Mouse (Mus musculus) heart, adult 2 months (tissue): ENCODE results near the gene Klb. TPM values are rescaled to one million over a fixed set of nuclear protein-coding genes. Genes with fewer than 3 reads are reported as not detected.

Experiments used
- DNase-seq, 2 experiments: peaks; one replicate each; pipeline ENCODE4 v3.0.0; 2021
- H3K27ac ChIP-seq: fragments of 200-600 bp; 2 replicates; pipeline ENCODE4 v1.8.1; 2022
- H3K27me3 ChIP-seq: fragments of 200-500 bp; 2 replicates; pipeline ENCODE4 v1.6.1; 2012; ENCODE audit warnings: mild to moderate bottlenecking, low read length, inconsistent platforms, mixed read lengths; ENCODE audit not compliant: control insufficient read depth, insufficient read depth
- H3K36me3 ChIP-seq: fragments of 200-500 bp; 2 replicates; pipeline ENCODE4 v1.6.1; 2012; ENCODE audit warnings: low read length, inconsistent platforms; ENCODE audit not compliant: control insufficient read depth, insufficient read depth
- H3K4me1 ChIP-seq: fragments of 200-500 bp; 2 replicates; pipeline ENCODE4 v1.6.1; 2011; ENCODE audit warnings: low read length; ENCODE audit not compliant: control insufficient read depth, insufficient read depth
- H3K4me3 ChIP-seq: fragments of 200-600 bp; 2 replicates; pipeline ENCODE4 v1.8.1; 2022
- H3K79me2 ChIP-seq: fragments of 200-500 bp; replicated peaks from 2 replicates; pipeline ENCODE4 v1.6.1; 2012; ENCODE audit warnings: mild to moderate bottlenecking, inconsistent platforms, low read length, moderate library complexity, mixed read lengths; ENCODE audit not compliant: control insufficient read depth, insufficient read depth
- H3K9ac ChIP-seq: fragments of 200-500 bp; 2 replicates; pipeline ENCODE4 v1.6.1; 2012; ENCODE audit warnings: low read depth, mild to moderate bottlenecking, control low read depth, inconsistent platforms, low read length, mixed read lengths
- CTCF ChIP-seq: fragments of 200-600 bp; IDR thresholded peaks from 2 replicates; pipeline ENCODE4 v1.8.1; 2022; ENCODE audit warnings: antibody characterized with exemption, mild to moderate bottlenecking, moderate library complexity
- EP300 ChIP-seq: fragments of 200-500 bp; IDR thresholded peaks from 2 replicates; pipeline ENCODE4 v1.6.1; 2011; ENCODE audit warnings: low read depth, low read length, control low read depth; ENCODE audit not compliant: insufficient read depth
- POLR2A ChIP-seq: fragments of 200-500 bp; IDR thresholded peaks from 2 replicates; pipeline ENCODE4 v1.6.1; 2011; ENCODE audit warnings: mild to moderate bottlenecking, low read depth, low read length, control low read depth; ENCODE audit not compliant: insufficient read depth
- WGBS: fragments of 180-500 bp; shearing (Covaris S2); methylation state at CpG from one replicate; pipeline ENCODE4 v1.1.7; 2018; 5-methylcytosine and 5-hydroxymethylcytosine counted together
- intact Hi-C: fragments of 180-260 bp; cut with DNase I; formaldehyde crosslinking; loops from one replicate; pipeline ENCODE4 v1.15.1; 2025
- polyA plus RNA-seq: library from polyadenylated mRNA; depleted of rRNA; stranded (reverse); fragments of >200 nt; gene quantifications from 2 replicates; pipeline ENCODE4 v1.2.3, GENCODE M21; 2012; rRNA removed
- total RNA-seq, 2 experiments: library from RNA; stranded (reverse); gene quantifications; 2 replicates each; pipeline ENCODE4 v1.2.3; 2021

Klb gene
- total and polyA plus RNA-seq, 3 experiments = 0.08 to 1.1 (median 0.34) TPM

- H3K79me2 ChIP-seq = no peaks in the 10 kb centered on the region
- no peak overlapping the region for H3K4me3 ChIP-seq
- H3K4me1 ChIP-seq = no peaks in the 10 kb centered on the region
- H3K27me3 ChIP-seq = no peaks in the 10 kb centered on the region
- H3K9ac ChIP-seq = no peak overlapping the region
- intact Hi-C loops = no loop called here
- 88% methylated on average over 6 of the region's 6 CpGs for WGBS
- H3K27ac ChIP-seq = no peak overlapping the region
- TF ChIP-seq POLR2A = no peak
- H3K36me3 ChIP-seq = no peaks in the 10 kb centered on the region
- no peak for DNase-seq
These were observed 76.1 kb downstream of the Klb start for GRCm38 (mm10) chr5:65424215-65424614.

GRCm38 (mm10) chr5:65425251-65425650, 77.1 kb downstream of the Klb start:
- 80% methylated on average over 5 of the region's 5 CpGs for WGBS
- Histone ChIP-seq H3K4me3 (no peak overlapping the region), H3K36me3 (no peaks in the 10 kb centered on the region), H3K9ac (no peak overlapping the region), H3K4me1 (no peaks in the 10 kb centered on the region), H3K27ac (no peak overlapping the region), H3K27me3 (no peaks in the 10 kb centered on the region), H3K79me2 (no peaks in the 10 kb centered on the region; the same call in 1 of the 2 replicates)
- intact Hi-C loops = no loop called here
- no peak for DNase-seq
- no peak for TF ChIP-seq EP300
- TF ChIP-seq CTCF = no peak
- TF ChIP-seq POLR2A = no peak

DNA sequence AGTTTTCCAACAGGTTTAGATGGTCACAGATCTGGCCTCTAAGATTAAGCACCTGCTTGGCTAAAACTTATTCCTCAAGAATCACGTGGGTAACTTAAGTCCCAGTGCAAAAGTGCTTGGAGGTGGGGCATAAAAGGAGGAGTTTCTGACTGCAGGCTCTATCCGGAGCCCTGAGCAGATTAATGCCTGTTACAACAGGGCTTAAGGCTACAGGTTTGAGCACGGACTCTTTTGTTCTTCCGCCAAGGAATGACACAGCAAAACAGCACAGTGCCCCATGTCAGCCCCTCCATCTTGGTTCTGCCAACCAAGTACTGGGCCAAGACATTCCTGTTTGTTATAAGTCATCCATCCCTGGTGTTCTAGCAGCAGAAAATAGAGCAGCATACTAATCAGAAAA, 80.2 kb downstream of the Klb start:
- DNase-seq = no peak
- H3K9ac ChIP-seq = no peak overlapping the region
- H3K36me3 ChIP-seq = no peaks in the 10 kb centered on the region
- WGBS = 55% methylated on average over 4 of the region's 4 CpGs
- H3K4me1 ChIP-seq = no peaks in the 10 kb centered on the region
- intact Hi-C loops = no loop called here
- no peak overlapping the region for H3K27ac ChIP-seq
- H3K79me2 ChIP-seq = no peaks in the 10 kb centered on the region; the same call in 1 of the 2 replicates
- no peaks in the 10 kb centered on the region for H3K27me3 ChIP-seq
- TF ChIP-seq EP300 (no peak), POLR2A (no peak), CTCF (no peak)
- H3K4me3 ChIP-seq = no peak overlapping the region

- H3K27me3 ChIP-seq = no peaks in the 10 kb centered on the region
- H3K79me2 ChIP-seq = no peaks in the 10 kb centered on the region; the same call in 1 of the 2 replicates
- TF ChIP-seq EP300 = no peak
- TF ChIP-seq CTCF = no peak
- TF ChIP-seq POLR2A = no peak
- WGBS = 83% methylated on average over 5 of the region's 5 CpGs
- intact Hi-C loops = no loop called here
- no peak overlapping the region for H3K27ac ChIP-seq
- no peaks in the 10 kb centered on the region for H3K4me1 ChIP-seq
- no peaks in the 10 kb centered on the region for H3K36me3 ChIP-seq
- no peak overlapping the region for H3K4me3 ChIP-seq
- DNase-seq = no peak
- H3K9ac ChIP-seq = no peak overlapping the region
These were observed 81.3 kb downstream of the Klb start for GRCm38 (mm10) chr5:65429441-65429840.

Other genes with a start within 250 kb of the Klb start
- 10 to 100 TPM; 12.9 to 15.3 TPM for gene Klhl5, start 240.8 kb upstream of the Klb start, total RNA-seq
- 10.8 and 18.8 TPM in 2 replicates for gene Klhl5, start 240.8 kb upstream of the Klb start, polyA plus RNA-seq
- 1 to 10 TPM; 1.2 to 1.9 TPM for gene Wdr19, start 148.6 kb upstream of the Klb start, total RNA-seq
- 1.4 and 1.7 TPM in 2 replicates for gene Wdr19, start 148.6 kb upstream of the Klb start, polyA plus RNA-seq
- 10 to 100 TPM; 31.9 to 38.2 TPM for gene Rfc1, start 12.6 kb upstream of the Klb start, total RNA-seq
- gene Rfc1, start 12.6 kb upstream of the Klb start, polyA plus RNA-seq = 8.4 and 11.5 TPM in 2 replicates
- 100 to 1,000 TPM; 592 to 715 TPM for gene Rpl9, start 43.1 kb downstream of the Klb start, total RNA-seq
- gene Rpl9, start 43.1 kb downstream of the Klb start, polyA plus RNA-seq = 190 and 325 TPM in 2 replicates
- 10 to 100 TPM; 45.7 to 54.1 TPM for gene Lias, start 43.2 kb downstream of the Klb start, total RNA-seq
- gene Lias, start 43.2 kb downstream of the Klb start, polyA plus RNA-seq = 21.3 and 32.5 TPM in 2 replicates
- gene Ugdh, start 87.6 kb downstream of the Klb start, total RNA-seq = 10 to 100 TPM; 13.6 to 18.0 TPM
- gene Ugdh, start 87.6 kb downstream of the Klb start, polyA plus RNA-seq = 6.1 and 12.7 TPM in 2 replicates
- gene Gm43552, start 144.5 kb downstream of the Klb start, total RNA-seq = not detected
- not detected in 2 replicates for gene Gm43552, start 144.5 kb downstream of the Klb start, polyA plus RNA-seq
- gene Smim14, start 188.9 kb downstream of the Klb start, total RNA-seq = 10 to 100 TPM; 97.1 to 97.3 TPM
- gene Smim14, start 188.9 kb downstream of the Klb start, polyA plus RNA-seq = 94.2 and 133 TPM in 2 replicates
- 10 to 100 TPM; 57.3 to 70.3 TPM for gene Ube2k, start 188.9 kb downstream of the Klb start, total RNA-seq
- 21.4 and 34.5 TPM in 2 replicates for gene Ube2k, start 188.9 kb downstream of the Klb start, polyA plus RNA-seq